Mouse (Mus musculus) ovary, postnatal 14 days (tissue): ENCODE data around the gene Itm2b.

ENCODE experiments used
- DNase-seq: peaks from one replicate; pipeline ENCODE4 v3.0.0; 2022; ENCODE audit warnings: low spot score

Itm2b gene

GRCm38 (mm10) chr14:73322142-73322541 is 62.9 kb downstream of the Itm2b start:
- DNase-seq: no peak

GRCm38 (mm10) chr14:73316933-73317332 is 68.2 kb downstream of the Itm2b start:
- no peak for DNase-seq

GRCm38 (mm10) chr14:73313864-73314263 is 71.2 kb downstream of the Itm2b start:
- no peak for DNase-seq

GRCm38 (mm10) chr14:73313396-73313795 is 71.7 kb downstream of the Itm2b start:
- no peak for DNase-seq

- no peak for DNase-seq
These were observed 72.2 kb downstream of the Itm2b start for GRCm38 (mm10) chr14:73312909-73313308.
